Mouse (Mus musculus) E14TG2a.4 (cell line): ENCODE measurements at regions not wholly inside any gene's neighbourhood (a gene's known extent, or its start where the extent isn't known, plus 50 kb on each side); places are given as distances from the start of the nearest gene placed in this dataset.

ENCODE experiments used
- CTCF ChIP-seq: conservative IDR thresholded peaks from 2 replicates; pipeline ENCODE4 v1.5.1; 2014; ENCODE audit warnings: low read length
- NANOG ChIP-seq: IDR thresholded peaks from 2 replicates; pipeline ENCODE4 v1.6.1; 2014; ENCODE audit warnings: borderline replicate concordance, low read length, mixed read lengths

DNA sequence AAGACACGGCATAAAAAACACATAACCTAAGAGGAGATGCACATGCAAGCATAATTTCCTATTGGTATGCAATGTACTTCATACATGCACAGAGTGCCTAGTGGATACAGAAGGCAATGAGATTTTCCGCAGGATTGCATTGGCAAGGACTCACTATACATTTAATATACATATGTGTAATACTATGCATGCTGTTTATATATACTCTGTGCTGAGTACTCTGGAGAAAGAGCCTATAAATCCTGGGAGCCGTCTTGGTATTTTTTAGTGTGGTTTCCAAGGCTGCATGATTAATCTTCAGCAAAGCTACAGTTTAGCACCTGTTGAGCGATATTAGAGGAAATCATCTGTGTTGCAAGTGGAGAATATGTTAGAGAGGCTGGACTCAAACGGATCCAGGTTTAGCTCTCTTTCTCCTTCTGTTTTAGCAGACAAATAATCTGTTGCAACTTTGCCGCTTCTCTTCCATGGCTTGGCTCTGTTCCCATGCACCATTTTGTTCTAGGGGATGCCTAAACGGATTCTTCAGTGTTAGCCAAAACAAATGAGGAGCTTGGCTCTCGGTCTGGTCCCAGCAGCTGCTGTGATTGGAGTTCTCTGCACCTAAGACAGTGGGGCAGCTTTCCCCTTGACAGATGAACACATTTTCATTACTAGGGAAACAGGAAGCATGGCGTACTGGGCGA, 459.0 kb downstream of the Sorl1 start:
- no peak for TF ChIP-seq CTCF
- TF ChIP-seq NANOG = no peak
